Mouse (Mus musculus) spleen, adult 2 months (tissue): ENCODE measurements around the gene Col1a1.

Experiments used
- CTCF ChIP-seq: fragments of 200-500 bp; IDR thresholded peaks from 2 replicates; pipeline ENCODE4 v1.5.1; 2011; ENCODE audit warnings: mild to moderate bottlenecking, inconsistent platforms; ENCODE audit not compliant: insufficient read depth, insufficient read length, insufficient replicate concordance; ENCODE audit errors: extremely low read depth
- POLR2A ChIP-seq: fragments of 200-500 bp; IDR thresholded peaks from 2 replicates; pipeline ENCODE4 v1.6.1; 2011; ENCODE audit warnings: low read depth, low read length, inconsistent platforms

DNA sequence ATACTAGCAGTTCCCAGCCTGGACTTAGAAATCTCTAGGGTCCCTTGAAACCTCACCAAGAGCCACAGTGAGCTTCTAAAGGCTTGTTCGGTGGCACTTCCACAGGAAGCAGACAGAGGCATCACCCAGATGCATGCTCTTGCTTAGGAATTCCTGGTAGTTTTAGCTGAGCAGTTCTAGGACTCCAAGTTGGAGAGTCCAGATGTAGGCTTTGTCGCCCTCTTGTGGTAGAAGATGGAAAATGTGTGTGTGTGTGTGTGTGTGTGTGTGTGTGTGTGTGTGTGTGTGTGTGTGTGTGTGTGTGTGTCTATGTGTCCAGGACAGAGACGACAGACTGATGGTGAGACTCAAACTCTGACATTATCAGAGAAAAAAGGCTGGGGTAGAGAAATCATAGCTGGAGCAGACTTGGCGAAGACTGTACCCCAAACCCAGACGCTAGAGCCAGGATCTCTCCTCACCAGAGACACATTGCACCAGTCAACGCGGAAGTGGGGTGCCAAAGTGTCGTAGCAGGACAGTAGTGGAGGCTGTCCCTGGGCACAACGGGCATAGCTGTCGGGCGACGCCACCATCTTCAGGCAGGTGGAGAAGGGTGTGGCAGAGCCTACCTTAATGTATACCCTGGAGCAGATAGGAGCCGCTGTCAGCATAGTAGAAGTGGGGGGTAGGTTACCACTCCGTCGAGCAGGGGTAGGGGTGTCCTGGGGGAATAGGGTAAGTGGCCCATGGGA is 34.4 kb downstream of the Col1a1 start:
- peak; percentile 32; the same call in 1 of the 2 replicates for TF ChIP-seq CTCF
- no peak for TF ChIP-seq POLR2A
